Mouse (Mus musculus) mature B cell (primary cell): ENCODE data around the gene Unc93a.
"Not testable (repeated sequence)": the region's sequence is repeated elsewhere in the genome, so short reads cannot be mapped to it uniquely, and the experiment has no call there.

Experiments used
- in situ Hi-C: fragments of 300-500 bp; cut with MboI; formaldehyde crosslinking; loops from 2 replicates; pipeline ENCODE4 v1.14.3; 2019

The Unc93a gene

GRCm38 (mm10) chr17:13131710-13132109 lies at the start of gene Unc93a:
Unc93a (minus strand) TSS chr17:13131810.
- in situ Hi-C loops: not testable (repeated sequence)

DNA sequence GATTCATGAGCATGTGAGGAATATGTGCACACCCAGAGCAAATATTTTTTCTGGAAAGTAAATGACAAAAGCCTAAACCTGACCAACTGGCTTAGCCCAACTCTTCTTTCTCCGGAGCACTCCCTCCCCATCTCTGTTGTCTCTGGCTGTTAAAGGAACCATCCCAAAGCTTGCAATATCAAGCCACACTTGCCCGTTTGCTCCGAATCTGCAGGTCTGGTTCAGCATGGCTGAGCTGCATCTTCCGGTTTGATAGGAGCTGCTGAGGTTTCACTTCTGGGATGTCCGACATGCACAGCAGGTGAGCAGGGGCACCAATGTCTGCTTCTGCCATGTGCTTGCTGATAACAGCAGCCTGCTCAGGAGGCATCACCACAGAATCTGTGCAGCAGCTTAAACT lies 48.9 kb upstream of the Unc93a start:
- in situ Hi-C loops: not testable (repeated sequence)

GRCm38 (mm10) chr17:13179021-13179420 lies 47.4 kb upstream of the Unc93a start:
- in situ Hi-C loops: not testable (repeated sequence)

DNA sequence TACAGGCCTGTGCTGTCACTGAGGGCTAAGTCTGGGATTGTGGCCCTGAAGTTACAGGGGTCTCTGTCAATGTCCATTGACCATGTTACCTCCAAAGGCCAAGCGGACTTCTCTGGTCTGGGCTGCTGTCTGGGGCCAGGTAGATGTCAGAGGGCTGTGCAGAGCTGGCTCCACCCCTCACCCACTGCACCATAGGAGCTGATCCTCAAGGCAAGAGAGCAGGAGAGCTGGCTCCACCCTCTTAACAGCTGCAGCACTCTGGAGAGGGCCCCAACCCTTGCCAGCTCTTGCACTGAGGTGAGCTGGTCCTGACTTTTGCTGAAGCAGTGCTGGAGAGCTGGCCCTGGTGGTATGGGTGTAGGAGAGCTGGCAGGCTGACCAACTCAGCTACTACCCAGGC lies 46.2 kb upstream of the Unc93a start:
- in situ Hi-C loops: not testable (repeated sequence)

DNA sequence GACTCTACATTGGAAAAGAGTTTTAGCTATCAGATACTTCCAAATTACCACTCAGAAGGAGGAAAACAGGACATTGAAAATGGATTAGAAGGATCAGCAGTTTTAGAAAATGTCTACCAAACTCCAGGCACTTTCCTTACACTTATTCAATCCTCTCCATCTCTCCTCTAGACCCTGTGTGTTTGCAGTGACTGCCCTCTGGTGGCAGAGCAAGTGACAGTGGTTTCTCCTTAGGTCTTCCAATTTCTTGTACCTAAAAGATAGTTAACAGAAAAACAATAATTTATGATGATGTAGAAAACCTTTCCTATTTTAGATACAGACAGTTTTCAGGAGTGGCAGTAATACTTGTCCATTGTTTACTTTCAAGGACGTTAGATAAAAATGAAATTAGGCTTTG lies 44.0 kb upstream of the Unc93a start:
- in situ Hi-C loops: not testable (repeated sequence)

DNA sequence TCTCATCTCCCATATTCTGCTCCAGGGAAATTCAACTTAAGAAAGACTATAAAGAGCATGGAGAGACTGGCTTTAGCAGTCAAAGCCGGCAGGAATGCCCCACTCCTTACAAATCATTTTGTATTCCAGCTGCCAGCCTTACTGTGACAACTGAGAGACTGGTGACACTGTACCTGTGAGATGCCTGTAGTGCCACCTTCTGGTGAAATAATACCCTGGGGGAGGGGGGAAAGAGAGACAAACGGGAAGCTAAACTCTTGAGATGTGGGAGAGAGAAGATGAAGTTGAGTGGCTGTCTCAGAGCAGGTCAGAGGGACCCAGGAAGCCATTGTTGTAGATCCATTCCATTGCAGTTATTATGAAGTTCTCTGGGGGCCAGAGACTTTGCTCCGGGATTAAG lies 42.4 kb upstream of the Unc93a start:
- in situ Hi-C loops: not testable (repeated sequence)

- in situ Hi-C loops: not testable (repeated sequence)
Observed at GRCm38 (mm10) chr17:13173578-13173977, 42.0 kb upstream of the Unc93a start.

- in situ Hi-C loops: not testable (repeated sequence)
Observed at GRCm38 (mm10) chr17:13146128-13146527, 14.5 kb upstream of the Unc93a start.

GRCm38 (mm10) chr17:13144580-13145215 lies 13.1 kb upstream of the Unc93a start:
- in situ Hi-C loops: not testable (repeated sequence)

GRCm38 (mm10) chr17:13142665-13143064 lies 11.1 kb upstream of the Unc93a start:
- in situ Hi-C loops: not testable (repeated sequence)

GRCm38 (mm10) chr17:13135356-13135755 lies 3.7 kb upstream of the Unc93a start:
- in situ Hi-C loops: not testable (repeated sequence)

- in situ Hi-C loops: not testable (repeated sequence)
Observed at GRCm38 (mm10) chr17:13132352-13132751, 742 bp upstream of the Unc93a start.

GRCm38 (mm10) chr17:13129737-13130465 lies 1.7 kb downstream of the Unc93a start:
- in situ Hi-C loops: not testable (repeated sequence)

GRCm38 (mm10) chr17:13129324-13129723 lies 2.3 kb downstream of the Unc93a start:
- in situ Hi-C loops: not testable (repeated sequence)

- in situ Hi-C loops: not testable (repeated sequence)
Observed at GRCm38 (mm10) chr17:13124241-13124640, 7.4 kb downstream of the Unc93a start.

DNA sequence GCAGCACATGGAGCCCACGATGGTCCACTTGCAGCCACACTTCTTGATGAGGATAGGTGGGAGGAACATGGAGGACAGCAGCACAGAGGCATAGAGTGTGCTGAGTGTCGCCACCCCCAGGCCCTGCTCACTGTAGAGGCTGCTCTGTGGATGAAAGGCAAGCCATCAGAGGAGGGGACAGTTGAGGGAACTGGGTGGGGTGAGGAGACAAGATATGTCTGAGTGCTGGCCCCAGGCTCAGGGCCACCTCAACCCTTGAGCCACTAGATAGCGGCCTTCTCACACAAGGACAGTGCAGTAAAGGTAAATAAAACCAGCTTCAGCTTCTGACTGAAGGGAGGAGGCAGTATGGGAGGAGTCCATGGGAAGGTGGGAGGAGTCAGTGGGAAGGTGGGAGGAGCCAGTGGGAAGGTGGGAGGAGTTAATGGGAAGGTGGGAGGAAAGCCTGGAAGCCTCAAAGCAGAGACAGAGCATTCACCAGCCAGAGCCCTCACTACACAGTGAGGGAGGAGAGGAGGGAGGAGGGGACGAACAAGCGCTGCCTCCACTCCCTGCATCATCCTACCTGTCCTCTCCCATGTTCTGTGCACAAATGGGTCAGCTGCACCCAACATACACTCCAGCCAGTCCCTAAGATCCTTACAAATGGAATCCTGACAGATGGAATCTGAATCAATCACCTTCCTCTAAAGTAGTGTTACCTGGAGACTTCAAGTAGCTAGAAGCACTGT lies 8.1 kb downstream of the Unc93a start:
- in situ Hi-C loops: not testable (repeated sequence)

- in situ Hi-C loops: not testable (repeated sequence)
Observed at GRCm38 (mm10) chr17:13112504-13113291, 18.9 kb downstream of the Unc93a start.

GRCm38 (mm10) chr17:13106563-13106962 lies 25.0 kb downstream of the Unc93a start:
- in situ Hi-C loops: not testable (repeated sequence)

DNA sequence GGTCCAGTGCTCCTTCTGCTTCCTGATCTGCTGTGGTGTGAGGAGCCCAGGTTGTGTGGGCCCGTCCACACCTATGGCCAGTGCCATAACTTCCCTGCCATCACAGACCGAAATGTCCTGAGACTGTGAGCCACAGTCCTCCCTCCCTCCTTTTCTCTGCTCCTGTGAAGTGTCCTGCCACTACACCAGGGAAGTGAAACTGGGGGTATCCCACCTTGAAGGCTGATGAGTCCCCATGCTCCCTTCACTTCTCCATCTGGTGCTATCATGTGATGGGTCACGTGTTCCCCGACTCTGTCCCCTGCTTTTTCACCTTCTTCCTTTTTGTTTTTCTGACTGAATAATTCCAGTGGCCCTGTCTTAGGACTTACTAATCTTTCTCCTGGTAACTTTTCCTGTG lies 38.6 kb downstream of the Unc93a start:
- in situ Hi-C loops: not testable (repeated sequence)

- in situ Hi-C loops: not testable (repeated sequence)
Observed at GRCm38 (mm10) chr17:13092100-13092764, 39.4 kb downstream of the Unc93a start.

DNA sequence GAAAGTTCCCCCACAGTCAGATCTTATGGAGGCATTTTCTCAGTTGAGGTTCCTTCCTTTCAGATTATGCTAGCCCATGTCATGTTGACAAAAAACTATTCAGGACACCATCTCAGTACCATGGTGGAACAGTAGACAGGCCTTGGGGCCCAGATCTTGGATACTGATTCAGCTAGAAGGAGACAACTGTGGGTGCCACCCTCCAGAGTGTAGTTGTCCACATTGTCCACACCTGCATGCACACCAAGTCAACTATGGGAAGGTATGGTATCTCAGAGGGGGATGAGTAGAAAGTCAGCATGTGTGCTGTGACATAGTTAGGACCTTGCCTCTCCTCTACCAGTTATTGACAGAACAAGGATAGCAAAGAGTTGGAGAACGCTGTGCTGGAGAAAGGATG lies 40.1 kb downstream of the Unc93a start:
- in situ Hi-C loops: not testable (repeated sequence)
